Mouse (Mus musculus) macrophage (primary cell): ENCODE measurements at regions not wholly inside any gene's neighbourhood (a gene's known extent, or its start where the extent isn't known, plus 50 kb on each side); places are given as distances from the start of the nearest gene placed in this dataset.

Source experiments
- H3K27ac ChIP-seq: fragments of 350-480 bp; formaldehyde crosslinking; 2 replicates; pipeline ENCODE4 v1.9.0; 2021
- H3K36me3 ChIP-seq: fragments of 350-480 bp; formaldehyde crosslinking; 2 replicates; pipeline ENCODE4 v1.9.0; 2021; ENCODE audit errors: inconsistent target
- H3K4me3 ChIP-seq: fragments of 350-480 bp; formaldehyde crosslinking; 2 replicates; pipeline ENCODE4 v1.9.0; 2021; ENCODE audit errors: inconsistent target
- H3K79me2 ChIP-seq: fragments of 350-480 bp; formaldehyde crosslinking; 2 replicates; pipeline ENCODE4 v1.9.0; 2021; ENCODE audit errors: inconsistent target
- whole genome bisulfite sequencing: methylation state at CpG from one replicate; pipeline ENCODE4 v1.1.7; 2026; ENCODE audit warnings: inconsistent platforms; ENCODE audit not compliant: missing documents; 5-methylcytosine and 5-hydroxymethylcytosine counted together

DNA sequence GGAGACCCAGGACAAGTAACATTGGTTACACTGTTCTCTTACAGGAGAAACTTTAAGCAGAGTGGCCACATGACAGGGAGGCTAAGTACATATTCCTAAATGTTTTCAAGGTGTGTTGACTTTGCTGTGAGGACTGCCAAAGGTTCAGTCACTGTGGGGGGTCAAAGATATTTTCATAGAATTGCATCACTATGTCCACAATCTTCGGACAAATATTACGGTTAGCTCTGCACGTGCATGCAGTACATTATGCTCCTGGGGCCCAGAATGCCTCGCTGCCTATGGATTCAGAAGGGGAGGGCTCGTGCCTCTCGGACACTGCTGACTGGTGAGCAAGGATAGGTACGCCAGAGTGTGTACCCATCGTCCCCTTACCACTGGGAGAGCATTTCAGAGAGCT lies 224.3 kb downstream of the Rybp start:
- Histone ChIP-seq H3K27ac (no peak overlapping the region), H3K4me3 (no peak overlapping the region), H3K36me3 (no peaks in the 10 kb centered on the region), H3K79me2 (no peaks in the 10 kb centered on the region)
- 96% methylated on average over 8 of the region's 8 CpGs for WGBS

DNA sequence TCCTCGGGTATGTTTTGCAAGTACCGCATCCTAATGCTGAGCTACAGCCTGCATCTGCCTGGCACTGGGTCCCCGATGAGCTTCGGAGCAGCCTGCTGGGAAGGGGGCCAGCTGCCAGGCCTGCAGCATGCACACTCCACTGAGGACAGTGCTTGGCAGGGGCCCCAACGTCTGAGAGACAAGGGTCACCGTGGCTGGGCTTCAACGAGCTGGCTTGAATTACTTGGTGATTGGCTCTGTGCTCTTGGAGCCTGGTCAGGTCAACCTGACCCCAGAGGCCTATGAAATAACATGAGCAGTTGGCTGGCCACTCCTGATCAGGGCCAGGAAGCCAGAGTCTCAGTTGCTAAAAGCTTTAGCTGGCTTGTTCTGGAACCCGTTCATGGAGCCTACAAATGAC lies 227.5 kb downstream of the Rybp start:
- WGBS = 84% methylated on average over 8 of the region's 8 CpGs
- Histone ChIP-seq H3K4me3 (no peak overlapping the region), H3K27ac (no peak overlapping the region), H3K79me2 (no peaks in the 10 kb centered on the region), H3K36me3 (no peaks in the 10 kb centered on the region)

DNA sequence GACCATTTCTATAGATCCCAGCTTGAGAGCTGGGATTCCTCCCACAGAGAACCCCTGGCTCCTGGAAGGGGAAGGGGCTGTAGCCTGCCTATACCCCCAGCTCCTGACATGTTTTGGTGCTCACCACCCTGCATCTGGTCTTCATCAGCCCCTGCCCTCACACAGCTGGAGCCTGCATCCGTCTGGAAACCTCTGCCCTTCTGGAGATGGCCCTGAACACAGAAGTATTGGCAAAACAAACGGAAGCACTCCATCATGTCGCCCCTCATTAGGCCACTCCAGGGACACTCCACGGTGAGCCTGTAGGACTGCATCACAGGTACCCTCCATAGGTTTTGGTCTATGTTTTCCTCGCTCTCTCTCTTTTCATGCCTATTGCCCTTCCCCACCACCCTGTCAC lies 231.3 kb downstream of the Rybp start:
- H3K4me3 ChIP-seq = no peak overlapping the region
- H3K27ac ChIP-seq = no peak overlapping the region
- H3K36me3 ChIP-seq = no peaks in the 10 kb centered on the region
- 87% methylated on average over 4 of the region's 5 CpGs for WGBS
- no peaks in the 10 kb centered on the region for H3K79me2 ChIP-seq

DNA sequence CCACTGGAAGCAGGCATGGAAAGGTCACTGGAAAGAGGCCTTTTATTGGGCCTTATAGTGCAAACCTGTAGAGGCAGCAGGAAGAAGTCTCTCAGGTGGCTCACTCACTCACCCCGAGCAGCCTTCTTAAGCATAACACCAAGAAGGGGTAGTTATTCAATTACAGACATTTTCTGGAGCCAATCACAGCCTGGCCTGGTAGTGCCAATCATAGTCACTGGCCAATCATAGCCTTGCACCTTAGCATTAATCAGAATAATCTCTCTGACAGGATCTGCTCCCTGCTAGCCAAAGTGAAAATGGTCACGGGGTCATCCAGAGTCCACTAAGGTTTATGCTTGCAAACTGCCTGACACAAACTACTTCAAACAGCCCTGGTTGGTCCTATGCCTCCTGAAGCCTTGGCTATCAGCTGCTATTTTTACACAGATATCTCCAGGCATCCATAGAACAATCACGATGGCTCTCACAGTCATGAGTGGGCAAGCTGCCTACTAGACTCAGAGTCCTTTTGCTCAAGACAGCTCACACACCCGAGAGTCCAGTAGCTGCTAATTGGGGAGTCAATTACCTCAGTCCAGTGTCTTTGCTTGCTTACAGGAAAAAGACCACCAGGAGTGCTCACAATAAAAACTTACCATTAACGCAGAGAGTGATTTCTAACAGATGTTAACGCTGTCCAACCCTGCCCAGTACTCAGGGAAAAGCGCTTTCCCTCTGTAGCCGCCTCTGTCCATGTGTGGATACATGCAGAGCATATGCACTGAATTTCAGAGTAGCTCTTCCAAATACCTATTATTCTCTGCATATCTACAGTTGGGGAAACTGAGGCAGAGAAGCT lies 234.1 kb downstream of the Rybp start:
- H3K27ac ChIP-seq = no peak overlapping the region
- 98% methylated on average over 8 of the region's 8 CpGs for WGBS
- H3K4me3 ChIP-seq = no peak overlapping the region
- no peaks in the 10 kb centered on the region for H3K79me2 ChIP-seq
- no peaks in the 10 kb centered on the region for H3K36me3 ChIP-seq

- Histone ChIP-seq H3K36me3 (no peaks in the 10 kb centered on the region), H3K27ac (no peak overlapping the region), H3K79me2 (no peaks in the 10 kb centered on the region), H3K4me3 (no peak overlapping the region)
- WGBS = 89% methylated on average over 4 of the region's 4 CpGs
Measured at GRCm38 (mm10) chr6:100052406-100052805, 234.9 kb downstream of the Rybp start.

- no peaks in the 10 kb centered on the region for H3K36me3 ChIP-seq
- H3K79me2 ChIP-seq = no peaks in the 10 kb centered on the region
- H3K4me3 ChIP-seq = no peak overlapping the region
- WGBS = 92% methylated on average over 3 of the region's 3 CpGs
- no peak overlapping the region for H3K27ac ChIP-seq
Measured at GRCm38 (mm10) chr6:100049036-100049435, 238.2 kb downstream of the Rybp start.

- no peak overlapping the region for H3K27ac ChIP-seq
- H3K36me3 ChIP-seq = no peaks in the 10 kb centered on the region
- H3K4me3 ChIP-seq = no peak overlapping the region
- 72% methylated on average over 12 of the region's 12 CpGs for WGBS
- no peaks in the 10 kb centered on the region for H3K79me2 ChIP-seq
Measured at GRCm38 (mm10) chr6:100046186-100046990, 240.9 kb downstream of the Rybp start.

DNA sequence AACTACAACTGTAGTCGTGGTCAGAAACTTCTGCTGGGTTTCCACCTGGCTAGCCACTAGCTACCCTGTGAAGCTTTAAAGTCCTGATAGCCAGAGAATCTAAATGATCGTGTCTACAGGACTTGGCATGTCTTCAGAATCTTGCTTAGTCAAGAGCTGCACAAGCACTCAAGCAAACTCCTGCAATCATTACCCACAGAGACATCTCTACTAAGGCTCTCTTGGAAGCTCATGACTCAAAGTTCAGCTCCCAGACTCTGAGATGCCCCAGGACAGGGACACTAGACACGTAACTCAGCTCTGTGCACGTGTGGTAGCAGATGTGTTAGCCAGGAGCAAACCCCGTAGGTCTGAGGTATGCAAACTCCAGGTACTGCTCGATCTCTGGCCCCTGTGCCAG lies 242.2 kb downstream of the Rybp start:
- no peaks in the 10 kb centered on the region for H3K36me3 ChIP-seq
- no peak overlapping the region for H3K4me3 ChIP-seq
- H3K79me2 ChIP-seq = no peaks in the 10 kb centered on the region
- H3K27ac ChIP-seq = no peak overlapping the region
- 88% methylated on average over 6 of the region's 6 CpGs for WGBS

GRCm38 (mm10) chr6:100041161-100041560 lies 246.1 kb downstream of the Rybp start:
- H3K27ac ChIP-seq = no peak overlapping the region
- no peaks in the 10 kb centered on the region for H3K79me2 ChIP-seq
- H3K36me3 ChIP-seq = no peaks in the 10 kb centered on the region
- 89% methylated on average over 5 of the region's 5 CpGs for WGBS
- no peak overlapping the region for H3K4me3 ChIP-seq

GRCm38 (mm10) chr6:100040459-100040984 lies 246.8 kb downstream of the Rybp start:
- H3K36me3 ChIP-seq = no peaks in the 10 kb centered on the region
- 66% methylated on average over 6 of the region's 7 CpGs for WGBS
- no peaks in the 10 kb centered on the region for H3K79me2 ChIP-seq
- no peak overlapping the region for H3K27ac ChIP-seq
- H3K4me3 ChIP-seq = no peak overlapping the region

- 93% methylated on average over 10 of the region's 10 CpGs for WGBS
Measured at GRCm38 (mm10) chr6:100032701-100033100, 254.6 kb downstream of the Rybp start.

DNA sequence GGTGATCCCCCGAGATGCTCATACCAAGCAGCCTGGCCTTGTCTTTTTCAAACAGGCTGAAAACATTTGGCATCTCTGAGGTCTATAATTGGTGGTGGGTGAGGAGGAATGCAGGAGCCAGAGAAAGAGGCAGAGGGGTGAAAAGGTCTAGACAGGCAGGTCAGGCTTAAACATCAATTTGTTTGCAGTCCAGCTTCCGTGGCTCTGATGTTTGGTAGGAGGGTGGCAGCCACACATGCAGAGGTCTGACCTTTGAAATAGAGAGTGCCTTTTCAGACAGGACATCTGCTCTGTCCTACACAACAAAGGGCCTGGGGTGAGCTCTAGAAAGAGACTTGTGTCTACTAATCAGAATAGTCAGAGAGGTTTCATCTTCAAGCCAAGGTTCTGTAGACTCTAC lies 256.8 kb downstream of the Rybp start:
- WGBS = 96% methylated on average over 2 of the region's 2 CpGs
- Histone ChIP-seq H3K27ac (no peak overlapping the region), H3K79me2 (no peaks in the 10 kb centered on the region), H3K36me3 (no peaks in the 10 kb centered on the region), H3K4me3 (no peak overlapping the region)

More at GRCm38 (mm10) chr6:100032701-100033100, 254.6 kb downstream of the Rybp start:
- Histone ChIP-seq H3K36me3 (no peaks in the 10 kb centered on the region), H3K79me2 (no peaks in the 10 kb centered on the region), H3K4me3 (no peak overlapping the region), H3K27ac (no peak overlapping the region)

DNA sequence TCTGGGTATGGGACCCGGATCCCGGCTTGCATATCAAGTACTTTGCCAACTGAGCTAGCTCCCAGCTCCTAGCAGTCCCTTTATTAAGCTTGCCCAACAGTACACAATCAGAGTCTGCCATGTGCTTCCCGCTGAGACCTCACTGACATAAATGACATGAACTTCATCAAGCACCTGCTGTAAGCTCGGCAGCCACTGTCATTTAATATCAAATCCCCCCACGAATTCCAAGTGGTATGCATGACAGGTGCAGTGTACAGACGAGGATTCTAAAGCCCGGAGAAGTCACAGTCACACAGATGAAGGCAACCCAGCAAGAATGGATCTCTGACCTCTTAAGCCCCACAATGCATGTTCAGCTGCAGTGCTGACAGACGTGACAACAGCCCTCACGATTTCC lies 257.3 kb downstream of the Rybp start:
- no peaks in the 10 kb centered on the region for H3K79me2 ChIP-seq
- 88% methylated on average over 9 of the region's 9 CpGs for WGBS
- no peaks in the 10 kb centered on the region for H3K36me3 ChIP-seq
- H3K4me3 ChIP-seq = no peak overlapping the region
- no peak overlapping the region for H3K27ac ChIP-seq

DNA sequence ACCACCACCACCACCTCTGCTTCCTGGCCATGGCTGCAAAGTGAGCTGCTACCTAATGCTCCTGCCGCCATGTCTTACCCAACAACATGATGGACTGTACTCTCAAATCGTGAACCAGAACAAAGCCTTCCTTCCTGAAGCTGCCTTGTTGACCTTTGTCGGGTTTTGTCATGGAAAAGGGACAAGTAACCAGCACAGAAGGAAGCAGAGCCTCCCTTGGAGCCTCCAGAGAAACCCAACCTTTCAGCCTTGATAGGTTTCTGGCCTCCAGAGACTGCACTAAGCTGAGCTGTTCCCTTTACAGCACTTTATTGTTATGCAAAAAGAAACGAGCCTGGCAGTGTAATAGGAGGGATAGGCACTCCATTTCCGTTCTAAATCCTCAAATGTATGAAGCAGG lies 259.8 kb downstream of the Rybp start:
- no peak overlapping the region for H3K27ac ChIP-seq
- 59% methylated on average over 5 of the region's 5 CpGs for WGBS
- H3K79me2 ChIP-seq = no peaks in the 10 kb centered on the region
- H3K36me3 ChIP-seq = no peaks in the 10 kb centered on the region
- H3K4me3 ChIP-seq = no peak overlapping the region

DNA sequence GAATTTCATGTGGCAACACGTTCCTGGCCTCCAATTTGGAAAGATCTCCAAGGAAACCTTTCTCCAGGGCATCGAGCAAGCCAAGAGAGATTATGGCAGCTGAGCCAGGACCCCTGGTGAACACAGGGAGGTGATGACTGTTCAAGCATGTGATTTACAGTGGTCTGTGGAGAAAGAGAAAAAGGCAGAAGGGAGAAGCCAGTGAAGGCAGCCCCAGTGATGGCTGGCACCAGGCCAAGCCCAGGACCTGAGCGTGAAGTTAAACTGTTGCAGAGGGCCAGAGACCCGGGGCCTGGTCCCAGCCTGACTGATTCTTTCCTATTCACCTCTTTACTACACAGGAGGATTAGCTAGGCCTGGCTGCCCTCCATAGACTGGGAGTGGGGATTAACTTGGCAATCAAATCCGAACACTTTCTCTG lies 261.7 kb downstream of the Rybp start:
- Histone ChIP-seq H3K36me3 (no peaks in the 10 kb centered on the region), H3K27ac (no peak overlapping the region), H3K79me2 (no peaks in the 10 kb centered on the region), H3K4me3 (no peak overlapping the region)
- 86% methylated on average over 5 of the region's 5 CpGs for WGBS
